Mouse (Mus musculus) MEL (cell line): ENCODE results near the gene Il27ra.

Source experiments
- TCF12 ChIP-seq: IDR thresholded peaks from 2 replicates; pipeline ENCODE4 v1.6.1; 2014; ENCODE audit warnings: low read depth, mild to moderate bottlenecking, inconsistent platforms, low read length, improper control_type of control experiment, moderate library complexity
- ZC3H11A ChIP-seq: IDR thresholded peaks from 2 replicates; pipeline ENCODE4 v1.6.1; 2012; ENCODE audit warnings: low read depth, mild to moderate bottlenecking, inconsistent platforms, low read length, improper control_type of control experiment

DNA sequence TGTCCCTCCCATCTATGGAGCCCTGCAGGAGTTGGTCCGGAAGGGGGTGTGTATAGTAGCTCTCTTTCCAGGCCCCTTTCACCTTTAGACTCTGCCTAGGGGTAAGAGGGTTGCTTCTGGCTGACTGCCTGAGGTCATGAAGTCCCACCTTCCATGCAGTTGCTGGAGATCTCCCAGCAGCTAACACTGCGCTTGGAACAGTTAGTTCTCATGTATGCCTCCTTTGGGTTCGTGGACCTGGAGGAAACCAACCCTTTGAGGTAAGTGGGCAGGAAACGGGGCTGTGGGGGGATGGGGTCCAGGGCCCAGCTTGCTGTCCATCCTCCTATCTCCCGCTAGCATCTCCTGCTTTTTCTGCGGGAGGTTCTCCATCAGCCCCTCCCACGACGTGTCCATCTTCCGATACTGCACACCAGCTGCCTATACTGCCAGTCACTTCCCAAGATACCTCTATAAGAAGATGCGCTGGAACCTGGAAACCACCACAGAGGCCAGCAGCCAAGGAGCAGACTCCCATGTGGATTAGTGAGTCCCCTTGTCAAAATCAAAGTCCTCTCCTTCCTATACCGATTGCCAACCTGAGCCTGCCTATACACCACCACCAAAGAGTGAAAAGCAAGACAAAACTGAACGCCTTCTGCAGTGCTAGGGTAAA, 39.3 kb downstream of the Il27ra start:
- TF ChIP-seq TCF12 (no peak), ZC3H11A (no peak)
